Mouse (Mus musculus): ENCODE results near the gene Ephx1. TPM values are rescaled to one million over a fixed set of nuclear protein-coding genes. Genes with fewer than 3 reads are reported as not detected.
"Not testable (repeated sequence)": the region's sequence is repeated elsewhere in the genome, so short reads cannot be mapped to it uniquely, and the experiment has no call there.

Ephx1 gene
- total and polyA plus RNA-seq, 2 experiments from 2014 or later, result 6.9 to 10.2 TPM

DNA sequence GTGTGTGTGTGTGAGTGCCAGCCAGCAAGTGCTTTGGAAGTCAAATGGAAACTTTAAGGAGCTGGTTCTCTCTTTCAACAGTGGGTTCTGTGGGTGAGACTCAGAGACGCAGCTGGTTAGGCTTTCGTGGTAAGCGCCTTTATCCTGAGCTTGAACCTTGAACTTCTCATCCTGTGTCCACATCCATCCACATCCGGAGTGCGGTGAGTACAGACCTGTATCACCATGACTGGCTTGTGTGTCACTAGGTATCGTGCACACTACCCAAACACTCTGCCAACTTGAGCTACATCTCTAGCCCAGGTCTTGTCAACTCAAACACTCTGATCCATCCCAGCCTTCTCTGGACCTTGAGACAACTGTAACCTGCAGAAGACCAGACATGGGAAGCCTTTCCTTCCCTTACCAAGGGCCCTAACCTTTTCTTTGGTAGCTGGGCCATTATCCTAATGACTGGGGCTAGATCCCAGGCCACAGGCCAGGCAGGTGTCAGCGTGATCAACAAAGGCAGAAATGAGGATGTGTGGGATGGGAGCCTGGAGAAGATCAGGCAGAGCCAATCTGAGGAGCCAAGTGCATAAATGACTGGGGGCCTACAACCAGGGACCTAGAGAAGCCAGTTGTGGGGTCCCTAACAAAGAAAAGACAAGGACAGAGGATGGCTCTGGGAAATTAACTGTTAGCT lies 79.8 kb downstream of the Ephx1 start:
- WGBS, result 89% methylated on average over 7 of the region's 7 CpGs
- Histone ChIP-seq H3K9me3 (replicated peaks; ENCODE audit: control insufficient read depth, low read length) (no peaks in the 10 kb centered on the region), H3K9ac (replicated peaks; ENCODE audit: low read depth, low read length) (no peak overlapping the region), H3K4me3 (ENCODE audit: low read depth, low read length) (no peak overlapping the region), H3K27ac (ENCODE audit: low read depth) (no peak overlapping the region), H3K4me1 (ENCODE audit: control insufficient read depth, insufficient read depth) (peaks cover 19% of the 10 kb centered on the region), H3K4me2 (ENCODE audit: low read depth, low read length) (peak overlapping the region; percentile 72), H3K36me3 (replicated peaks; ENCODE audit: control insufficient read depth, insufficient read depth, low read length) (no peaks in the 10 kb centered on the region), H3K27me3 (ENCODE audit: control insufficient read depth, insufficient read depth, low read length) (peaks cover 7% of the 10 kb centered on the region)
- ATAC-seq (ENCODE audit: insufficient read depth, low read depth) (no peak), DNase-seq (ENCODE audit: low spot score) (no peak)
- TF ChIP-seq EP300 (IDR thresholded peaks at IDR 0.05; ENCODE audit: low read depth) (no peak), CTCF (IDR thresholded peaks at IDR 0.05; ENCODE audit: low read depth) (no peak)

DNA sequence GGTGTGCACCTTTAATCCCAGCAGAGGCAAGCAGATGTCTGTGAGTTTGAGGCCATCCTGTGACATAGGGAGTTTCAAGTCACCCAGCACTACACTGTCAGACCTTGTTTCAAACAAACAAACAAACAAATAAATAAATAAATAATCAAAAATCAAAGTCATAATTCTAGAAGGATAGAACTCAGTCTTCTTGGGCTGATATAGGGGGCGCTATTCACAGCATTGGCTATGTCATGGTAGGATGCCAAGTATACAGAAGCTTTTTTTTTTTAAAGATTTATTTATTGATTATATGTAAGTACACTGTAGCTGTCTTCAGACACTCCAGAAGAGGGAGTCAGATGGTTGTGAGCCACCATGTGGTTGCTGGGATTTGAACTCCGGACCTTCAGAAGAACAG lies 81.9 kb downstream of the Ephx1 start:
- not testable (repeated sequence) for H3K36me3 ChIP-seq (replicated peaks; ENCODE audit: control insufficient read depth, insufficient read depth, low read length); DNase-seq (ENCODE audit: low spot score); H3K9ac ChIP-seq (replicated peaks; ENCODE audit: low read depth, low read length); H3K4me2 ChIP-seq (ENCODE audit: low read depth, low read length); H3K4me3 ChIP-seq (ENCODE audit: low read depth, low read length); H3K9me3 ChIP-seq (replicated peaks; ENCODE audit: control insufficient read depth, low read length); H3K27ac ChIP-seq (ENCODE audit: low read depth); ATAC-seq (ENCODE audit: insufficient read depth, low read depth)
- 0 out of 2 replicates have a peak, but pooled peaks have one; percentile 2 for TF ChIP-seq CTCF (IDR thresholded peaks at IDR 0.05; ENCODE audit: low read depth)
- Histone ChIP-seq H3K27me3 (ENCODE audit: control insufficient read depth, insufficient read depth, low read length) (peaks cover 28% of the 10 kb centered on the region), H3K4me1 (ENCODE audit: control insufficient read depth, insufficient read depth) (peaks cover 14% of the 10 kb centered on the region; the same call in 1 of the 2 replicates)
- 78% methylated on average over 2 of the region's 2 CpGs for WGBS

DNA sequence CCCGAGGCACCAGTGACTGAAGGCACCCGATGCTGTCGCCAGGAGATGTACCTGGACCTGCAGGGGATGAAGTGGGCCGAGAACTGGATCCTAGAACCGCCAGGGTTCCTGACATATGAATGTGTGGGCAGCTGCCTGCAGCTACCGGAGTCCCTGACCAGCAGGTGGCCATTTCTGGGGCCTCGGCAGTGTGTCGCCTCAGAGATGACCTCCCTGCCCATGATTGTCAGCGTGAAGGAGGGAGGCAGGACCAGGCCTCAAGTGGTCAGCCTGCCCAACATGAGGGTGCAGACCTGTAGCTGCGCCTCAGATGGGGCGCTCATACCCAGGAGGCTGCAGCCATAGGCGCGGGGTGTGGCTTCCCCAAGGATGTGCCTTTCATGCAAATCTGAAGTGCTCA lies 83.1 kb downstream of the Ephx1 start:
- not testable (repeated sequence) for H3K9ac ChIP-seq (replicated peaks; ENCODE audit: low read depth, low read length); DNase-seq (ENCODE audit: low spot score)
- WGBS, result 73% methylated on average over 13 of the region's 13 CpGs

DNA sequence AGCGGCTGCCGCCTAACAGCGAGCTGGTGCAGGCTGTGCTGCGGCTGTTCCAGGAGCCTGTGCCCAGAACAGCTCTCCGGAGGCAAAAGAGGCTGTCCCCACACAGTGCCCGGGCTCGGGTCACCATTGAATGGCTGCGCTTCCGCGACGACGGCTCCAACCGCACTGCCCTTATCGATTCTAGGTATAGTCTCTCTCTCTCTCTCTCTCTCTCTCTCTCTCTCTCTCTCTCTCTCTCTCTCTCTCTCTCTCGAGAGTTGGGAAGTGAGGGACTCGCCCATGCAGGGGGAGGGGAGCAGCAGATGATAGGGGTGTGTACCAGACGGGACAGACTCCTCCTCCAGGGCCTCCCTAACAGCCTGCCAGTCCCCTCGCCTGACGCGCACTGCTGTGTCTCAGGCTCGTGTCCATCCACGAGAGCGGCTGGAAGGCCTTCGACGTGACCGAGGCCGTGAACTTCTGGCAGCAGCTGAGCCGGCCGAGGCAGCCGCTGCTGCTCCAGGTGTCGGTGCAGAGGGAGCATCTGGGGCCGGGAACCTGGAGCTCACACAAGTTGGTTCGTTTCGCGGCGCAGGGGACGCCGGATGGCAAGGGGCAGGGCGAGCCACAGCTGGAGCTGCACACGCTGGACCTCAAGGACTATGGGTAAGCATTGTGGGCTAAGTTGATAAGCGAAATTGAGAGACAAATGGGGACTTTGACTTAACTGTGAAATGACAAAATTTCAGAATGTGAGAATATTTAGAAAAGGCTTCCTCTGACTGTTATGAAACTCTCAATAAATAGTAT lies 83.9 kb downstream of the Ephx1 start:
- H3K27ac ChIP-seq (ENCODE audit: low read depth); H3K36me3 ChIP-seq (replicated peaks; ENCODE audit: control insufficient read depth, insufficient read depth, low read length); H3K9me3 ChIP-seq (replicated peaks; ENCODE audit: control insufficient read depth, low read length); H3K4me1 ChIP-seq (ENCODE audit: control insufficient read depth, insufficient read depth): not testable (repeated sequence)
- 3% methylated on average over 35 of the region's 41 CpGs for WGBS
- Histone ChIP-seq H3K4me3 (ENCODE audit: low read depth, low read length) (peak overlapping the region; percentile 32), H3K9ac (replicated peaks; ENCODE audit: low read depth, low read length) (0 out of 2 replicates have a peak overlapping the region, but pooled peaks have one; percentile 30), H3K27me3 (ENCODE audit: control insufficient read depth, insufficient read depth, low read length) (peaks cover 28% of the 10 kb centered on the region), H3K4me2 (ENCODE audit: low read depth, low read length) (peak overlapping the region; percentile 55)
- DNase-seq (ENCODE audit: low spot score), result peak; percentile 32
- peak; percentile 89 for ATAC-seq (ENCODE audit: insufficient read depth, low read depth)

More for the DNA sequence above, 83.1 kb downstream of the Ephx1 start:
- not testable (repeated sequence) for H3K4me1 ChIP-seq (ENCODE audit: control insufficient read depth, insufficient read depth); H3K27ac ChIP-seq (ENCODE audit: low read depth); H3K9me3 ChIP-seq (replicated peaks; ENCODE audit: control insufficient read depth, low read length); ATAC-seq (ENCODE audit: insufficient read depth, low read depth); H3K4me3 ChIP-seq (ENCODE audit: low read depth, low read length); H3K4me2 ChIP-seq (ENCODE audit: low read depth, low read length); H3K36me3 ChIP-seq (replicated peaks; ENCODE audit: control insufficient read depth, insufficient read depth, low read length)
- H3K27me3 ChIP-seq (ENCODE audit: control insufficient read depth, insufficient read depth, low read length), result peaks cover 28% of the 10 kb centered on the region

DNA sequence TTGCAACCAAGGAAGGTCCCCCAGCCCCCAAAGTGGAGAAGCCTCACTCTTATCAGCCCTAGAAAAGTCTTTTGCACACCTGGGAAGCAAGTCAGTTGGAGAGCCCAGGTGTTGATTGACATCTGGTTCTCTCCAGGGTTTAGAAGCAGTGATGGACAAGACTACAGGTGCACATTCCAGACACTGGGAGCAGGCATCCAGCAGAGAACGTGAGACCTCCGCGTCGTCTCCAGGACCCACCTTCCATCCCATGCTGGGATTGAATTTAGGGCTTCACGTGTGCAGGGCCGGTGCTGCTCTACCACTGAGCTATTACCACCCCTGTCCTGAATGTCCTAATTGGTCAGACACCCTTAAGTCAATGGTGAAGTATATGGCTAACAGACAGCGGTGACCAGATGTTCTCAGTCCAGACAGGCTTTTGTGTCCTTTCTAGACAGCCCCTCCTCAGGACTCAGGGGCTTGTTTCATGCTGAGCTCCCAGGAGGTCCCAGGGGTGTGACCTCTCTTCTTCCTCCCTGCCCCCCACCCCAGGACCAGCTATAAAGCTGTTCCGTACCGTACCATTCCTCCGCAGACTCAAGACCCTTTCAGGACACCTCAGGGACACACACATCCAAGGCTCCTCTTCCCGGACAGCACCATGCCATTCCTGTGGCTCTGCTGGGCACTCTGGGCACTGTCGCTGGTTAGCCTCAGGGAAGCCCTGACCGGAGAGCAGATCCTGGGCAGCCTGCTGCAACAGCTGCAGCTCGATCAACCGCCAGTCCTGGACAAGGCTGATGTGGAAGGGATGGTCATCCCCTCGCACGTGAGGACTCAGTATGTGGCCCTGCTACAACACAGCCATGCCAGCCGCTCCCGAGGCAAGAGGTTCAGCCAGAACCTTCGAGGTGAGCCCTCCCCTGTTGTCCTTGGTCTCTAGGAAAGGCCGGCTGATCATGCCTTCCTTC lies 86.0 kb downstream of the Ephx1 start, which contains the start of gene Lefty1:
Gene Lefty1 (plus strand): TSS at position 556 of the 953 bp plus-strand sequence.
- TF ChIP-seq CTCF (IDR thresholded peaks at IDR 0.05; ENCODE audit: low read depth) (no peak), EP300 (IDR thresholded peaks at IDR 0.05; ENCODE audit: low read depth) (no peak)
- Histone ChIP-seq H3K4me1 (ENCODE audit: control insufficient read depth, insufficient read depth) (peaks cover 3% of the 10 kb centered on the region; the same call in 1 of the 2 replicates), H3K27ac (ENCODE audit: low read depth) (no peak within 1 kb of the TSS), H3K4me3 (ENCODE audit: low read depth, low read length) (no peak within 1 kb of the TSS), H3K9ac (replicated peaks; ENCODE audit: low read depth, low read length) (no peak within 1 kb of the TSS), H3K36me3 (replicated peaks; ENCODE audit: control insufficient read depth, insufficient read depth, low read length) (no peaks in the 10 kb centered on the region), H3K4me2 (ENCODE audit: low read depth, low read length) (no peak within 1 kb of the TSS), H3K27me3 (ENCODE audit: control insufficient read depth, insufficient read depth, low read length) (peaks cover 28% of the 10 kb centered on the region), H3K9me3 (replicated peaks; ENCODE audit: control insufficient read depth, low read length) (no peaks in the 10 kb centered on the region)
- no peak for ATAC-seq (ENCODE audit: insufficient read depth, low read depth)
- DNase-seq (ENCODE audit: low spot score), result no peak
- WGBS, result 29% methylated on average over 21 of the region's 21 CpGs
